Mouse (Mus musculus): ENCODE data around the gene B4galnt3. TPM values are rescaled to one million over a fixed set of nuclear protein-coding genes. Genes with fewer than 3 reads are reported as not detected.

B4galnt3 gene
- total and polyA plus RNA-seq, 2 experiments: 1.2 TPM

- Histone ChIP-seq H3K4me3 (ENCODE audit: insufficient read depth, low read depth, low read length) (no peak overlapping the region), H3K9ac (ENCODE audit: low read depth, low read length) (no peak overlapping the region), H3K79me2 (ENCODE audit: control insufficient read depth, insufficient read depth, low read length) (no peaks in the 10 kb centered on the region), H3K27me3 (ENCODE audit: control insufficient read depth, insufficient read depth, low read length) (no peaks in the 10 kb centered on the region), H3K36me3 (ENCODE audit: control insufficient read depth, insufficient read depth, low read length) (no peaks in the 10 kb centered on the region), H3K27ac (replicated peaks; ENCODE audit: insufficient read depth, low read depth, low read length) (no peak overlapping the region), H3K4me1 (ENCODE audit: control insufficient read depth, insufficient read depth, low read length) (peaks cover 16% of the 10 kb centered on the region)
- no peak for DNase-seq (ENCODE audit: extremely low read depth, low read depth, low spot score)
- 77% methylated on average over 24 of the region's 24 CpGs for WGBS
- TF ChIP-seq POLR2A (IDR thresholded peaks at IDR 0.05; ENCODE audit: extremely low read depth, insufficient read depth, low read length) (no peak), CTCF (IDR thresholded peaks at IDR 0.05; ENCODE audit: low read depth, low read length) (no peak)
These were observed 105.8 kb downstream of the B4galnt3 start for GRCm38 (mm10) chr6:120188376-120189235.

DNA sequence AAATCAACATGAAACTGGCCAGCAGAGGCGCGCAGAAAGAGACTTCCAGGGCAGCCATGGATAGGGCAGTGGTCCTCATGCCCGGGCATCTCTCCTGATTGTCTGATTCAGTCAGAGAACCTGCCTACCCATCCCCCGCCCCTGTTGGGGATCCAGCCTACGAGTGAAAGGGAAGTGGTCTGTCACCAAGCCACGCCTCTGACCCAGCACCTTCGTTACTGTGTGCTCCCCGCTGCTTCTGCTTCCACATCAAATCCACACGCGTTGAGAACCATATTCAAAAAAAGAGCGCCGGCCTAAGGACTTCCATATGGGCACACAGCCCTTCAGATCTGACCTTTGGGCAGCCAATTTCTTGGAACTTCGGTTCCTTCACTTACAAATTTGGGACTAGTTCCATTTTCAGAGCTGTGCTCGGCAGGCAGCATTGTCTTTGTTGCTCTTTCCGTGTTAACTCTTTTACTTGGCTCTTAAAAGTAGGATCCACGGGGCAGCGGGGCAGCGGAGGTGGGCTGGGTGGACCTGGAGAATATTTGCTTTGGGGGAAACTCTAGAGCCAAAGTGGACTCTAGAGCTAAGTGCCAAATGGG is 106.7 kb downstream of the B4galnt3 start:
- Histone ChIP-seq H3K27ac (replicated peaks; ENCODE audit: insufficient read depth, low read depth, low read length) (no peak overlapping the region), H3K4me3 (ENCODE audit: insufficient read depth, low read depth, low read length) (no peak overlapping the region), H3K36me3 (ENCODE audit: control insufficient read depth, insufficient read depth, low read length) (no peaks in the 10 kb centered on the region), H3K4me1 (ENCODE audit: control insufficient read depth, insufficient read depth, low read length) (peaks cover 13% of the 10 kb centered on the region), H3K9ac (ENCODE audit: low read depth, low read length) (no peak overlapping the region), H3K79me2 (ENCODE audit: control insufficient read depth, insufficient read depth, low read length) (no peaks in the 10 kb centered on the region), H3K27me3 (ENCODE audit: control insufficient read depth, insufficient read depth, low read length) (no peaks in the 10 kb centered on the region)
- 57% methylated on average over 18 of the region's 18 CpGs for whole genome bisulfite sequencing
- TF ChIP-seq CTCF (IDR thresholded peaks at IDR 0.05; ENCODE audit: low read depth, low read length) (no peak), POLR2A (IDR thresholded peaks at IDR 0.05; ENCODE audit: extremely low read depth, insufficient read depth, low read length) (no peak)
- DNase-seq (ENCODE audit: extremely low read depth, low read depth, low spot score): no peak

DNA sequence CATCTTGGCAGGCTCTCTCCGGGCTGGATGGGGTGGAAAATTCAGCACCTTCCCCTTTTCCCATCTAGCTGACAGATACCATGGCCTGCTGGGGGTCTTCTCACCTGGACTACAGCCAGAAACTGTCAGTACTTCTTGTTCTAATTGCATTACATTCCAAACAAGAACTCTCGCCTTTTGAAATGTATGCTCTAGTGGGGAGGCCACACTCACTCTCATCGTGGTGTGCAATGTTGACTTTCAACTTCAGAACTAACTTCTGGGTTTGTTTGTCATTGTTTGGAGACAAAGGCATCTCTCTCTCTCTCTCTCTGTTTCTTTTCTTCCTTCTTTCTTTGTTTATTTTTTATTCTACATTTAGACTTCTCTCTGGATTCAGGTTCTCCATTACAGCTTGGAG is 107.8 kb downstream of the B4galnt3 start:
- Histone ChIP-seq H3K36me3 (ENCODE audit: control insufficient read depth, insufficient read depth, low read length) (no peaks in the 10 kb centered on the region), H3K9ac (ENCODE audit: low read depth, low read length) (no peak overlapping the region), H3K79me2 (ENCODE audit: control insufficient read depth, insufficient read depth, low read length) (no peaks in the 10 kb centered on the region), H3K4me3 (ENCODE audit: insufficient read depth, low read depth, low read length) (no peak overlapping the region), H3K27ac (replicated peaks; ENCODE audit: insufficient read depth, low read depth, low read length) (no peak overlapping the region), H3K27me3 (ENCODE audit: control insufficient read depth, insufficient read depth, low read length) (no peaks in the 10 kb centered on the region), H3K4me1 (ENCODE audit: control insufficient read depth, insufficient read depth, low read length) (peaks cover 8% of the 10 kb centered on the region)
- TF ChIP-seq CTCF (IDR thresholded peaks at IDR 0.05; ENCODE audit: low read depth, low read length) (no peak), POLR2A (IDR thresholded peaks at IDR 0.05; ENCODE audit: extremely low read depth, insufficient read depth, low read length) (no peak)
- 59% methylated on average over 3 of the region's 3 CpGs for WGBS
- DNase-seq (ENCODE audit: extremely low read depth, low read depth, low spot score): no peak

DNA sequence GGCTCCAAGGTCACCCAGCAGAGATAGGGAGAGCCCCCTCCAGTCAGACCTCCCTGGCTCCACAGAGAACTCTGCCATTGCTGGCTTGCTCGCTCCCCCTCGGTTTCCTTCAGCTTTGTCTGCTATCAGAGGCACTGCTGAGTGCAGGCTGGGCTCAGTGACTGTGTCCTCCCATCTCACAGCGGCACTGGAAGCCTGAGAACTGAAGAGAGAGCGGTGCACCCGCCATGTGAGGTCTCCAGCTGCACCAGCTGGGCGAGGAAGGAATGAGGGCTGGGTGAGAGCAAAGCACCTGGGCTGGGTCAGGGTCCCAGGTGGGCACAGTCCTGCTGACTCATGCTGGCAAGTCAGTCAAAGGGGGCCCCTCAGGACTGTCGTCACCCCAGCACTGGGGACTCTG is 108.6 kb downstream of the B4galnt3 start:
- DNase-seq (ENCODE audit: extremely low read depth, low read depth, low spot score): no peak
- no peak overlapping the region for H3K4me3 ChIP-seq (ENCODE audit: insufficient read depth, low read depth, low read length)
- H3K27me3 ChIP-seq (ENCODE audit: control insufficient read depth, insufficient read depth, low read length): no peaks in the 10 kb centered on the region
- H3K36me3 ChIP-seq (ENCODE audit: control insufficient read depth, insufficient read depth, low read length): no peaks in the 10 kb centered on the region
- 84% methylated on average over 7 of the region's 7 CpGs for WGBS
- H3K27ac ChIP-seq (replicated peaks; ENCODE audit: insufficient read depth, low read depth, low read length): no peak overlapping the region
- TF ChIP-seq POLR2A (IDR thresholded peaks at IDR 0.05; ENCODE audit: extremely low read depth, insufficient read depth, low read length) (no peak), CTCF (IDR thresholded peaks at IDR 0.05; ENCODE audit: low read depth, low read length) (no peak)
- no peak overlapping the region for H3K9ac ChIP-seq (ENCODE audit: low read depth, low read length)
- H3K4me1 ChIP-seq (ENCODE audit: control insufficient read depth, insufficient read depth, low read length): 0 out of 2 replicates have a peak, but pooled peaks cover under 1% of the 10 kb centered on the region
- no peaks in the 10 kb centered on the region for H3K79me2 ChIP-seq (ENCODE audit: control insufficient read depth, insufficient read depth, low read length)

- no peaks in the 10 kb centered on the region for H3K4me1 ChIP-seq (ENCODE audit: control insufficient read depth, insufficient read depth, low read length)
- no peaks in the 10 kb centered on the region for H3K27me3 ChIP-seq (ENCODE audit: control insufficient read depth, insufficient read depth, low read length)
- H3K4me3 ChIP-seq (ENCODE audit: insufficient read depth, low read depth, low read length): no peak overlapping the region
- DNase-seq (ENCODE audit: extremely low read depth, low read depth, low spot score): no peak
- H3K79me2 ChIP-seq (ENCODE audit: control insufficient read depth, insufficient read depth, low read length): no peaks in the 10 kb centered on the region
- H3K36me3 ChIP-seq (ENCODE audit: control insufficient read depth, insufficient read depth, low read length): no peaks in the 10 kb centered on the region
- no peak overlapping the region for H3K27ac ChIP-seq (replicated peaks; ENCODE audit: insufficient read depth, low read depth, low read length)
- no peak overlapping the region for H3K9ac ChIP-seq (ENCODE audit: low read depth, low read length)
- WGBS: 95% methylated on average over 12 of the region's 12 CpGs
- TF ChIP-seq CTCF (IDR thresholded peaks at IDR 0.05; ENCODE audit: low read depth, low read length): no peak
- TF ChIP-seq POLR2A (IDR thresholded peaks at IDR 0.05; ENCODE audit: extremely low read depth, insufficient read depth, low read length): no peak
These were observed 109.2 kb downstream of the B4galnt3 start for GRCm38 (mm10) chr6:120185012-120185730.

All from liver, adult 2 months (tissue).